Mouse (Mus musculus) left cerebral cortex, postnatal 10 days (tissue): ENCODE results near the gene Lpin1. TPM values are rescaled to one million over a fixed set of nuclear protein-coding genes. Genes with fewer than 3 reads are reported as not detected.

Experiments
- DNase-seq, 2 experiments: peaks; one replicate each; pipeline ENCODE4 v3.0.0; 2021 to 2022; ENCODE audit warnings: low spot score in 2 of 2, mixed read lengths in 1 of 2; ENCODE audit errors: extremely low spot score in 1 of 2
- intact Hi-C: fragments of 180-260 bp; cut with DNase I; formaldehyde crosslinking; loops from one replicate; pipeline ENCODE4 v1.15.1; 2025
- total RNA-seq, 2 experiments: library from RNA; stranded (reverse); gene quantifications; 2 replicates each; pipeline ENCODE4 v1.2.3; 2021

Lpin1 gene
- total RNA-seq, 2 experiments from 2014 or later: 14.4 to 15.4 TPM

DNA sequence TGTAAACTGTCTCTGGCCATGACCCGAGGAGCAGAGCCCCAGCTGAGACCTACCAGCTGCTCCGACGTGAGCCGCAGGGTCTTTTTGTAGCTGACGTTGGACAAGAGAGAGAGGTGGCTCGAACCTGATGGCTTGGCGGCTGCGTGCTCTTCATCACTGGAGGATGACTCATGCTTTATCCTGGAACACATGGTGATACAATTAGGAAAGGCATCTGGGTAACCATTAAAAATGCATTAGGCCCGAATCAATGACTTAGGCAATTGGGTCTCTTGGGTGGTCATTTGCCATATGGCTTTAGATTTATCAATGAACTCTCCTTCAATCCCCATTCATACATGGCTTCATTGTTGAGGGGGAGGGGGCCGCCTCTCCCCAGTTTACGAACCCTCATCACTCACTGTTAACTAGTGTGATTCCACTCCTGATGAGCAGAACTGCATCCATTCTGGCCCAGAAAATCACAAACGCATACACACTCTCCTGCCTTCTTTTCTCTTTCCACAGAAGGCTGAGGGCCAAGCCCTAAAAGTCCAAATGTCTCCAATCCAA lies 61.9 kb downstream of the Lpin1 start:
- no peak for DNase-seq
- intact Hi-C loops: no loop called here

DNA sequence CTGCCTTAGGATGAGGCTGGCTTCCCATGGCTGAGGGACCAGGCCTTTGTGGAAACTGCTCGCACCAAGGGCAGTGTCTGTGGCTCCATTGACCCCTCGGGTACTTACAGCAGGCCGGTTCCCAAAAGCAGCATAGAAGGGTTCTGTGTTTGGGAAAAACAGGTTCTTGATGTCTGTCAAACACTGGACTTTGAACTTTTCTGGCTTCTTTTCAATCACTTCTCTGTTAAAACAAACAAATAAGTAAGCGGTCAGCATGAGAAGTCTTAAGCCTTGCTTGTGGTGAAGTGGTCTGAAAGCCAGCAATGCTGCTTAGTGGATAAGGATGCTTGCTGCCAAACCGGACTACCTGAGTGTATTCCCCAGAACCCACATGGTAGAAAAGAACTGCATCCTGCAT lies 69.2 kb downstream of the Lpin1 start:
- intact Hi-C loops: no loop called here

DNA sequence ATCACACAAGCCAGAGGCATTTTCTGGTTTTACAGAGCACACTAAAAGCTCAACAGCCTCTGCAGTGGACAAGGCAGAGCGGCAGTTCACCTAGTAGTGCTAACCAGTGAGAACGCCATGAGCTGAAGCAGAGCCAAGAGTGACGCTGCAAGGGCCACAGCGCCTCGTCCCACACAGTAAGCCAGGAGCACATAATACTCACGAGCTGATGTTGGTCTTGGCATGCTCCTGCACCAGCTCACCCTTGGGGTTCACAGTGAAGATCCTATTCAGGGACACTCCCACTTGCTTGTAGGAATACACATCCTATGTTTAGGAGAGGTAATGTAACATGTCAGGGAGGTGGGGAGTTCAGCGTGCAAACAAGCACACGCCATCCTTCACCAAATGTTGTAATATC lies 70.1 kb downstream of the Lpin1 start:
- no peak for DNase-seq
- intact Hi-C loops: no loop called here

More for the DNA sequence above, 69.2 kb downstream of the Lpin1 start:
- no peak for DNase-seq

DNA sequence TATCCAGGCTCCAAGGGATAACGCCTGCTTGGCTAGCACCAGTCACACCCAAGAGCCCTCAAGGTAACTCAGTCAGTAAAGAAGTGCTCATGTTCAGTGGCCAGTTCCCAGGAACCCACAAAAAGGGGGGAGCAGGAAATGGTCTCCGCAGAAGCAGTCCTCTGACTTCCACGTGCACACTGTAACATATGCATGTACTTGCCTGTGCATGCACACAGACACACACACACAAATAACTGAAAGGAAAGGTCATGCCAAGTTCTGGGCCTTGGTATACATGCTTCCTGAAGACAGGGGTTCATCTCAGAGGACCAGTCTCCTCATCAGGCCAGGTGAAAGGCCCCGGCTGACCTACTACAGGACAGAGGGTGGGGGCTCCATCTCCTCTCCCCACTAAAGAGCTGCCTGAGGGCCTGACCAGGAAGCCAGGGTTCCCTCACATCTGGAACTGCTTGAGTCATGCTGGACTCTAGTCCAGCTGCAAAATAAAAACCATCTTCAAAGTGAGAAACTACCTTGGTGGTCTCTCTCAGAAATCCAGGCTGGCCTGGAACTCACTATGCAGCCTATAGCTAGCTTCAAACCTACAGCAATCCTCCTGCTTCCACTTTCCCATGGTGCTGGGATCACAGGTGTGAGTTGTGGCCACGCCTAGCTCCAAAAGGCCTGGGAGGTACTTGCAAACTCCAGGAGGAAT lies 70.7 kb downstream of the Lpin1 start:
- intact Hi-C loops: no loop called here

DNA sequence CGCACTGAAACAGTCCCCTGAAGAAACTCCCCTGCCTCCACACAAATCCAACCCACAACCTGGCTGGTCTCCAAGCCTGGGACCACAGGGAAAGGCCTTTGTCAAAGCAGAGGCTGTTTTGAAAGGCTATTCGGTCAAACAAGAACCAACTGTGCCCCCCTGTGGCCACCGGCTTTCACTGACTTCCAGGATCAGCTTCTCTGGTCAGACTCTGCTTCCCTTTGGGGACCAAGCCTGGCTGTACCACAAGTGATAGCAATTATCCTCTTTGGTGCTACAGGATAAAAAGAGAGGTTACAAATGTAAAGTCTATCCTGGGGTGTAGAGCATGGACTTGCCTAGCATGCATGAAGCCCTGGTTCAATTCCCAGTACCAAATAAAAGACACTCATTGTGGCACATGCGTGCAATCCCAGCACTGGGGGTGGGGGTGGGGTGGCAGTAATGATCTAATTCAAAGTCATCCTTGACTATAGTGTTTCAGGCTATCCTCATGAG lies 77.4 kb downstream of the Lpin1 start:
- intact Hi-C loops: loop anchor here (2.0 to 5.0 kb wide), 3 partner anchors 721 to 997 kb away; no protein-coding TSS in a partner anchor
- peak; percentile 89 to 94 for DNase-seq

More for the DNA sequence above, 70.7 kb downstream of the Lpin1 start:
- no peak for DNase-seq

DNA sequence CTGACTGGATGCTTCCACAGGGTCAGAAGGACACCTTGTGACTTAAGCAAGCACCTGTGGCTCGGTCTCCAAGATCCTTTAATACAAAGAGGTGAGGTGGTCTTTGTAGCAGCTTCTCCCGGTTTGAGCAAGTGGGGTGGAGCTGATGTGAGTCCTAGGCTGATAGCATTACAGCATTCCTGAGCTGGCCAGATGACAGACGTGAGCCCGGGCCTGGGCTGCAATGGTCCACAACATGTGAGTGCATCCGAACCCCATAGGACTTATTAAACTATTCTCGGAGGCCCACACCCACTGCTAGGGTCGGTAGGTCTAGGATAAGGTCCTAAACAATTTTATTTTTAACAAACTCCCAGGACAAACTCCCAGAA lies 77.9 kb downstream of the Lpin1 start:
- intact Hi-C loops: loop anchor here (2.0 to 5.0 kb wide), 3 partner anchors 720 to 996 kb away; no protein-coding TSS in a partner anchor
- DNase-seq: no peak

DNA sequence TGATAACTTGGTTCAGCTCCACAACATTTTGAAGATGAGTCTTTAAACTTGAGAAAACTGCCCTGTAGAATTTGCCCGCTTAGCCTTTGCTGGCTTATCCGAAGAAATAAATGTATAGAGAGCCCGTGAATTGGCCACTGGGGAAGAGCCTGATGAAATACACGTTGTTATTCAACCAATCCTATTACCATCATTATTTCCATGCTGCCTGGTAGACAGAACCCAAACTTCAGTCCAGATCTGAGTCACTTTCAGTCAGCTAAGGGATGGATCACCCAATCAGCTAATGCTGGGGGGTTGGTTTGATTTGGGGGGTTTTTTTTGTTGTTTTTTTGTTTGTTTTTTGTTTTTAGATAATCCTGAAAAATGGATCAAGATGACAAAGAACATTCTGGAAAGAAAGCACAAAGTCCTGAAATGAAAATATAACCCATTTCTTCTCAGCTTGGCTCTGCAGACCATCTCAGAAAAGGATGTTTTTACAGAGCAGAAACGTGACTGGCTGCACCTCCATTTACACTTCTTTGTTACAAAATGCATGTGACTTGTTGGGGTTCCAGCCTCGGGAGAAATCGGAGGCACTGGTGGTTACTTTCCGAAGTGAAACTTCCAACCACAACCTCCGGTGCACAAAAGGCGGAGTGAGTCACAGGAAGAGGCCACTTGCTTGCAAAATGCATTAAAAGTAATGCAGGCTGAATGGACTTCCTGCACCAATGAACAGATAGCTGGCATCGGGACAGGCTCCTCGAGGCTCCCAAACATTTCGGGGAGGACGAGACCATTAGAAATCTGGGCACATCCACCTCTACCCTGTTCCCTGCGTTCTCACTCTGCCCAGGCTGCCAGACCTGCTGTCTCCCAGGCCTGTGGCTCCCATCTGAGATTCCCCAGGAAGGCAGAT lies 78.6 kb downstream of the Lpin1 start:
- intact Hi-C loops: loop anchor here (2.0 to 5.0 kb wide), 3 partner anchors 719 to 995 kb away; no protein-coding TSS in a partner anchor
- peak; percentile 41 to 56 for DNase-seq

DNA sequence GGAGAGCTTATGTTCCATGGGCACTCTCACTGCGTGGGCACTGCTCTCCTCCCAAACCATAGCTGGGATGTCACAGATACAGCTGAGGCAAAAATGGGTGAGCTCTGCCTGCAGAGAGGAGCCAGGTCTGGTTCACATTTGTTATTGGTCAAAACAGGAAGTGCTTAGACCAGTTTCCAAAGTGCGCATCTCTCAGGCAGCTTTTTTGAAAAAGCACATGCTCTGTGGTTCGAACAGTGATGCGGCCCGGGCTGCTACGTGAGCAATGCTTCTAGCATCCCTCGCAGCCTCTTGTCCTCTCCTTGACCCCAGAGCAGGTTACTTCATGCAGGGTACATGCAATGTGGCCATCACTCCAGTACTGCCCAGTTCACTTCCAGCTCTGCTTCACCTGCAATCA lies 82.1 kb downstream of the Lpin1 start:
- intact Hi-C loops: no loop called here
- DNase-seq: no peak

DNA sequence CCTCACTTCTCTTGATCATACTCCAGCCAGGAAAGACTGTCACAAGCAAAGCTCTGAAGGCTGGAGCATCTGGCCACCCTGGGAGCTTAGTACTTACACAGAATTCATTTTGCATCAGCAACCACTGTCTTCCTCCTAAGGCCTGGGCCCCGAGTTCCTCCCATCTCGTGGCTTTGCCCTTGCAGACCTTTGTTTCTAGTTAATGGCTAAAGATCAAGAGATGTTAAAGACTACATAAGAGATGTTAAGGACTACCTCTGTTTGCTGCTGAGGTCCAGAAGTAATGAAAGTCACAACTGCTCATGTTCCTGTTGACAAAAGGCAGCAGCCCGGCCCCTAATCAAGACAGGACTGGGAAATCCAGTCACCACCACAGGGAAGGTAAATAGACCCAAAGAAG lies 82.8 kb downstream of the Lpin1 start:
- intact Hi-C loops: no loop called here
- no peak for DNase-seq

DNA sequence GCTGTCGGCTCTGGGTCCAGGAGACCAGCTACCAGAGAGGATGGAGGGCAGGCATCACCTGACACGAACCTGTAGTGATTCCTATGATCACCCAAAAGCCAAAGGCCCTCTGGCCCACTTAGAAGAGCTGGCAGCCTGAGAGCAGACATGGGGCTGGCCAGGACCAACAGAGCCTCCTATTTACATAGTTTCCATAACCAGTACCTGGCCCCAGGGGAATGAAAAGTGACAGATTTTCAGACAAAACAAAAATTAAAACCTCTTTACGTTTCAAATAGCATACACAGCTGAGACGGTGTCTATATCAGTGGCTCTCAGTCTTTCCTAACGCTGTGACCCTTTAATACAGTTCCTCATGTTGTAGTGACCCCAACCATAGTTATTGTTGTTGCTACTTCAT lies 83.9 kb downstream of the Lpin1 start:
- DNase-seq: no peak
- intact Hi-C loops: no loop called here

DNA sequence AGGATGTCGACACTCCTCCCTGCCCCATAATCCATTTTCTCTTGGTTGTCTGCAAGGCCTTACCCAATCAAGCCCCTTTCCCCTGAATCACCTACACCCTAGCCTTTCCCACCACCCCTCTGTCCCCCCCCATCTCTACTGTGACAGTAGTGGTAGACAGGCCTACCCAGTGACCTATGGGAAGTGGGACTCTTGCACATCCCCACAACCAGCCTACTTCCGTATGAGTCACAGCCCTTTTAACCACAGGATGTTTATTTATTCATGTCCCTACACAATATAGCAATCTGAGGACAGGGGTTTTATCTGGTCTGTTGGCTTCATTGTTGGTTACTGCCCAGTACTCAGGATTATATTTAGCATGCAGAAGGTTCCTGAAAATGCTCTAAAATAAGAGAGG lies 84.6 kb downstream of the Lpin1 start:
- DNase-seq: no peak
- intact Hi-C loops: no loop called here

DNA sequence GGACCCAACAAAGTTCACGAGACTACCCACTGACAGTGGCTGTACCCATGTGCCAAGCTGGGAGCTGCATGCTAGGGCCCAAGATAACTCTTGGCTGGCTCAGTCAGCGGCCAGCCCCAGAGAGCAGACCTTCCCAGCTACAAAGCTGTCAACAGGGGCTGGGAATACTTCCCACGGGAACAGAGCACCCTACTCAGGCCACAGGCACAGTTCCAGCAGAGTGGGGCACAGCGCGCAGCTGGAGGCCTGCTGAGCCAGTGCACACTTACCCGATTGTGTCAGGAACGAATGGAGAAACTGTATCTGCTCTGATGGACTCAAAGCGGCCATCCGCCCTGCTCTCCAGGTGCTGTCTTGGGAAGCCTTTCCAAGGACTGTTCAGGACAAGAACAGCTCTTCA lies 95.6 kb downstream of the Lpin1 start:
- intact Hi-C loops: no loop called here
- DNase-seq: peak; percentile 35 to 66

DNA sequence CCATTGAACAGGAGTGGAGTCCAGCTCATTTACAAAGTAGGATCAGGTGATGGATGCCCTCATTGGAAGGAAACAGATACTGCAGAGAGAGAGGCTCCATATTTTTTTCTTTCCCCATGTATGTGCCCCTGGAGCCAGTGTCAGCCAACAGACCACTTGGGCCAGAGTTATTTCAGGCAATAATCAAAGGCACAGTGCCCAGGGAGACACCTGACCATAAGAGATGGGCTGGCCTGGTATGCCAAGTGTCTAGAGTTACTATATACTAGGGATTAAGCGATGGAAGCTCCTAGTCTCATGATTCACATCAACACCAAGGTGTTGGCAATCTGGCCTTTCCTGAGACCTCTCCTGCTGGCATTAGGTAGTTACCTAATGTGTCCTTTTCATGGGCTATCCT lies 97.8 kb downstream of the Lpin1 start:
- intact Hi-C loops: no loop called here
- DNase-seq: no peak

DNA sequence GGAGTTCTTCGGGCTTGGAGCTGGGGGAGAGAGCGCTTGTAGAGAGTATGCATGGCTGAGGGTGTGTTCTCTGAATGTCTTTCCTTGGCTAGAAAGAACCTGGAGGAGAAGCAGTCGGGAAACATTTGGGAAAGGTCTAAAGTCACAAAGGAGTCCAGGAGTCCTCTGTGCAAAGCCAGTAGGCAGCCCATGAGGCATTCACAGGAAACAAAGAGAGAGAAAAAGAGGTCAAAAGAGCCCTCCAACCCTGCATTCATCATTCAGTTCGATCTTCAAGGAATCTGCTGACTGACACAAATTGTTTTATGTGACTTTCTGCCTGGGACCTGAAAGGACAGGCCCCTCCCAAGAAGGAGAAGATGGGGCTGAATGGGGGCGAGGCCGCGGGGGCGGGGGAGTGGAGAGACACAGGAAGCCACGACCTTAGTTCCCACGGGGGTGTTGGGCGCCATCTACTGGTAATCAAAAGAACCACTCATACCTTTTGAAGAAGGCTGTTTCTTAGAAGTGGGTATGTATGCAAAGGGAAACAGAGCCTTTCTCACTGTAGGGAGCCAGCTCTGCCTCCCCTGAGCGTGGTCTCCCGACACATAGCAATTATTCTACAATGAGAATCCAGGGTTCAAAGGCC lies 101.5 kb downstream of the Lpin1 start:
- intact Hi-C loops: loop anchor here (2.0 to 10.0 kb wide), 3 partner anchors 692 to 974 kb away; partner anchors contain the start of gene Trib2
- peak; percentile 60 to 86 for DNase-seq

DNA sequence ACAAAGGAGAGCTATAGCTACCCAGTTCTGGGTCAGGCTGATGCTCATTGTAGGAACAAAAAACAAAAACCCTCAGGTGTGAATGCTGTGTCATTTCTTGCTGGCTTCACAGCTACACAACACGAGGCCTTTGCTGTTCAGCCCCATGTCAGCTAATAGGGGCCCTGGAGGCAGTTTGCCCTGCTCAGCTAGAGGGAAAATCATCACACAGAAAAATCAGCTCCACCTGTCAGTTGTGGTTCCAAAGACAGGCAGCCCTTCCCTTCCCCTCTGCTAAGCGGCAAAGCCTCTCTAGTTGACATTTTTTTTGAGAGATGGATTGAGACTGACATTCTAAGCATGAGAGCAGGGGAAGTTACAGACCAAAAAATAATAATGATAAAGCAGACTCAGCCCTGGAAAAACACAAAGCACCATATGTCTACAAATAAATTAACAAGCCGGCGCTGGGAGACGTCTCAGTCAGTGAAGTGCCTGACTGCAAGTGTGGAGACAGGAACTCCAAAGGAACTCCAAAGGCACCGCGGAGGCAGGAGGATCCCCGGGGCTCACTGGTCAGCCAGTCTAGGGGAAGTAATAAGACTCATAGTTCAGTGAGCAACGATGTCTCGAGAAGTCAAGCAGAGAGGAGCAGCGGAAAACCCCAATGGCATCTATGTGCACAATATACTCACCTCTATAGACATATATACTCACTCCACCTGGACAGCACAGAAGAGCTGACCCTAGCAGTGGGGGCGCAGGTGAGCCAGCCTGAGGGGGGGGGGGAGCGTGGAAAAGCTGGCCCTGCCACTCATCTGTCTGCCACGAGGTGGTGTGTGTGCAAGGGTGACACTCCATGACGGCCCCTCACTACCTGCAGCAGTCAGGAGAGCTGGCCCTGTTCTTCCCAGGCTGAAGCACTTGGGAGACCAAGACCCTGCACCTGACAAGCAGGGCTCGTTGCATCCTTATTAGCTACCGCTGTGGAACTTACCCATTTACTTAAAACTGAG lies 103.7 kb downstream of the Lpin1 start:
- peak in 1 of 2 experiments; percentile 6 for DNase-seq
- intact Hi-C loops: loop anchor here (10.0 kb wide), 1 partner anchor 972 kb away; no protein-coding TSS in a partner anchor

DNA sequence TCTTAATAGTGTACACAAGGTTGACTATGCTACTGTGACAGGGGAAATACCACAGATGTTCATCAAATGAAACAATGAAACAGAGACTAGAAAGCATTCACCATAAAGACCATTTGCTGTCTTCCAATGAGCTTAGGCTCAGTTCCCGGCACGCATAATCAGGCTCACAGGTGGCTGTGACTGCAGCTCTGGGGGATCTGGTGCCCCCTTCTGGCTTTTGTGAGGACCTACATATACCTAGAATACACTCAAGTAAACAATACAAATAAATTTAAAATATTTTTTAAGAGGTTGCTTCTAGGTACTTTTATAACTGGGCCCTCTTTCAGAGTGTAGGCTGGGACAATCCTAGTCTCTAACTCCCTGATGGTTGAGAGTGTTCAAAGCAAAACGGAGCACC lies 106.5 kb downstream of the Lpin1 start:
- intact Hi-C loops: loop anchor here (10.0 kb wide), 1 partner anchor 969 kb away; no protein-coding TSS in a partner anchor
- DNase-seq: no peak

DNA sequence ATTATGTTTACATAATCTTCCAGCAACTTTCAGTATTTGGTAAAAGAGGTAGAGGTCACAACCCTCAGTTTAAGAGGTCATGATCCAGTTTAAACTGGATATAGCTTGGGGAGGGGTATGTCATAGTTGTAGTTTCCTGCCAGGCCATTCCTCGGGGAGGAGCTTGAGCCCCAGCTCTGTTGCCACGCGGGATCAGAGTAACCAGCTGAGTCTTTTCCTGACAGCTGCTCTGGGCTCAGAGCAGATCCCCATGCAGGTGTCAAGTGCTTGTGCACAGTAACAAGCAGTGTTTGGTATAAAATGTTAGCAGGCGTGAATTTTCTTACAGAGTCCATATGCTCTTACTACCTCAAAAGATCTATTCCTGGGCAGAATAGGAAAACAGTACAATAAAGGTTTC lies 112.8 kb downstream of the Lpin1 start:
- intact Hi-C loops: no loop called here
- DNase-seq: no peak

DNA sequence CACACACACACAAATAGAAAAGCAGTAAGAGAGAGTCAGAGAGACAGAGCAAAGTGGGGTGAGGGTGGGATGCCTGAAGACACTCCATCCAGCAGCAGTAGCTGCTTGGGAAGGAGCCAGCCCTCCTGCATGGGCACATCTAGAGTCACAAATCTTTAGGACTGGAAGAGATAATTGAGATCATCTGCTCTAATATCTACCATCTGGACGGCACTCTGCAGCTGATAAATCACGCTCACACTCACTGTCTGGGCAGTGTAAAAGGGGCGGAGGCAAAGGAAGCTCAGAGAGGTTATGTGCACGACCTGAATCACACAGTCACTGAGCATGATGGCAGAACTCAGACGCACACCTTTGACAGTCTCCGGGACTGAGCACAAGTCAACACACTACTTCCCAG lies 118.1 kb downstream of the Lpin1 start:
- intact Hi-C loops: no loop called here
- DNase-seq: no peak
